Mouse (Mus musculus): ENCODE data around the gene Cnot1. TPM values are rescaled to one million over a fixed set of nuclear protein-coding genes. Genes with fewer than 3 reads are reported as not detected.

Gene Cnot1
- total and polyA plus RNA-seq, 3 experiments: 142 to 182 (median 146) TPM

DNA sequence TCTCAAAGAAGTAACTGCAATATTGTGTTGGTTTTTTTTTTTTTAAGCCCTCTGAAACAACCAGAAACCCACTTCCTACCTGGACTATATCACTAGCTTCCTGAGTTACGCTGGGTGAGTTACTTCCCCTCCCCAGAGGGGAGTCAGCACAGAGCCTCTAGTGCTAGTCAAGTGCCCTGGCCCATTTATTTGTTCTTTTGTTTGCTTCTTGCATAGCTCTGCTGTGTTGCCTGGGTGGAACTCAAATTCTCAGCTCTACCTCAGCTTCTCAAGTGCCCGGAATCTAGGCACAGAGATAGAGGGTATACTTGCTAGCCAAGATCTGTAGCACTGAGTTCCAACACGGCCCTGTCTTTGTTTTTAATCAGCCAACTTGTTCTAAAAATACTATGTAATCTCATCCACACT is 2.9 kb upstream of the Cnot1 start:
- H3K4me3 ChIP-seq (replicated peaks in 1 of 3; ENCODE audit: low read depth in 2 of 3, low read length in 2 of 3, poor library complexity in 1 of 3): no peak overlapping the region
- dilution Hi-C loops (cut with MboI; ENCODE audit: extremely low pct_ligation_motif_present, extremely low pct_unique_long_range_greater_than_20kb, low sequenced_read_pairs): no loop called here
- no peak overlapping the region for H3K27ac ChIP-seq (ENCODE audit: insufficient read depth, low read depth)
- H3K4me2 ChIP-seq (ENCODE audit: insufficient read depth, low read depth, poor library complexity, severe bottlenecking): no peak overlapping the region
- H3K9ac ChIP-seq (ENCODE audit: insufficient read depth, low read depth): no peak overlapping the region
- H3K36me3 ChIP-seq (replicated peaks in 1 of 2; ENCODE audit: control insufficient read depth in 1 of 2, insufficient read depth in 1 of 2, low read length in 1 of 2): peaks cover 0 to 4% of the 10 kb centered on the region in 2 experiments
- no peak for DNase-seq (ENCODE audit: extremely low read depth)
- no peaks in the 10 kb centered on the region for H3K9me3 ChIP-seq (replicated peaks; ENCODE audit: low read length)
- TF ChIP-seq TBP (conservative IDR thresholded peaks at IDR 0.05; ENCODE audit: low read depth, low read length): no peak
- TF ChIP-seq MXI1 (IDR thresholded peaks at IDR 0.05; ENCODE audit: low read depth, low read length): no peak
- TF ChIP-seq ZMIZ1 (IDR thresholded peaks at IDR 0.05; ENCODE audit: low read depth, low read length): no peak
- no peak for TF ChIP-seq NRF1 (IDR thresholded peaks at IDR 0.05; ENCODE audit: low read depth, low read length)
- no peak for TF ChIP-seq MAFK (IDR thresholded peaks at IDR 0.05; ENCODE audit: insufficient replicate concordance, low read length)
- no peak for TF ChIP-seq JUN (IDR thresholded peaks at IDR 0.05; ENCODE audit: insufficient read depth, low read depth, low read length)
- no peak for TF ChIP-seq GABPA (IDR thresholded peaks at IDR 0.05; ENCODE audit: insufficient replicate concordance, low read depth, low read length)
- no peak for TF ChIP-seq TCF12 (IDR thresholded peaks at IDR 0.05; ENCODE audit: low read depth, low read length)
- no peak for TF ChIP-seq ZNF384 (IDR thresholded peaks at IDR 0.05; ENCODE audit: low read depth, low read length)
- no peak for TF ChIP-seq CHD1 (IDR thresholded peaks at IDR 0.05; ENCODE audit: low read depth, low read length)
- no peak for TF ChIP-seq HCFC1 (IDR thresholded peaks at IDR 0.05; ENCODE audit: low read depth, low read length)
- TF ChIP-seq USF1 (IDR thresholded peaks at IDR 0.05; ENCODE audit: low read depth, low read length): no peak
- TF ChIP-seq USF2 (conservative IDR thresholded peaks at IDR 0.05; ENCODE audit: low read depth, low read length): no peak
- no peak for TF ChIP-seq KAT2A (IDR thresholded peaks at IDR 0.05; ENCODE audit: insufficient replicate concordance, low read length)
- in situ Hi-C loops (cut with MboI; ENCODE audit: low pct_ligation_motif_present, low pct_unique_long_range_greater_than_20kb, low sequenced_read_pairs): no loop called here
- H3K79me2 ChIP-seq (replicated peaks; ENCODE audit: control insufficient read depth, extremely low read depth, insufficient read depth, poor library complexity, severe bottlenecking): peaks cover 20% of the 10 kb centered on the region
- peaks cover 0 to 26% of the 10 kb centered on the region in 2 experiments for H3K4me1 ChIP-seq (ENCODE audit: control insufficient read depth in 1 of 2, insufficient read depth in 2 of 2)
- no peaks in the 10 kb centered on the region for H3K27me3 ChIP-seq (replicated peaks)

DNA sequence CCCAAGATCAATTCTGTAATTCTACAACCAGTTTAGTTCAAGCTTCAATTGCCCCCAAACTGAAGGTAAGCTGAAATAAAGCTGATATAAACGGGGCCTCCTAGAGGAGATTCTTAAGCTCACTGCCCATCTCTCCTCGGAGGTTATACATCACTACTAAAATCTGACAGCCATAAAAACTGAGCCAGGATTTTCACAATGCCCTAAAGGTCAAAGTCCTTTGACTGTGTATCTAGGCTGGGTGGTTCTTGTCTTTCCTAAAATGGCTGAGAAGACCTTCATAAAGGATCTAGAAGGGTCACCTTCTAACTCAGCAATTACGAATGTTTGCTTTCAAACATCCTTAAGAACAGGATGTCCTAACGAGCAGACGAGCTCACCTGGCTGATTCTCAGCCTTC is 1.9 kb upstream of the Cnot1 start:
- TF ChIP-seq SMC3 (IDR thresholded peaks at IDR 0.05; ENCODE audit: low read depth, low read length) (no peak), POLR2A (IDR thresholded peaks at IDR 0.05; ENCODE audit: low read depth, low read length) (no peak)

More for the DNA sequence above, 1.9 kb upstream of the Cnot1 start:
- Histone ChIP-seq H3K4me1 (ENCODE audit: control insufficient read depth in 1 of 2, insufficient read depth in 2 of 2) (peaks cover 5 to 34% of the 10 kb centered on the region in 2 experiments), H3K9ac (ENCODE audit: insufficient read depth, low read depth) (no peak overlapping the region), H3K9me3 (replicated peaks; ENCODE audit: low read length) (no peaks in the 10 kb centered on the region), H3K27ac (ENCODE audit: insufficient read depth, low read depth) (no peak overlapping the region), H3K79me2 (replicated peaks; ENCODE audit: control insufficient read depth, extremely low read depth, insufficient read depth, poor library complexity, severe bottlenecking) (peaks cover 31% of the 10 kb centered on the region), H3K4me2 (ENCODE audit: insufficient read depth, low read depth, poor library complexity, severe bottlenecking) (no peak overlapping the region), H3K36me3 (replicated peaks in 1 of 2; ENCODE audit: control insufficient read depth in 1 of 2, insufficient read depth in 1 of 2, low read length in 1 of 2) (peaks cover 5 to 11% of the 10 kb centered on the region in 2 experiments), H3K27me3 (replicated peaks) (no peaks in the 10 kb centered on the region), H3K4me3 (replicated peaks in 1 of 3; ENCODE audit: low read depth in 2 of 3, low read length in 2 of 3, poor library complexity in 1 of 3) (no peak overlapping the region)
- dilution Hi-C loops (cut with MboI; ENCODE audit: extremely low pct_ligation_motif_present, extremely low pct_unique_long_range_greater_than_20kb, low sequenced_read_pairs) (no loop called here), in situ Hi-C loops (cut with MboI; ENCODE audit: low pct_ligation_motif_present, low pct_unique_long_range_greater_than_20kb, low sequenced_read_pairs) (no loop called here)
- no peak for DNase-seq (ENCODE audit: extremely low read depth)
